Mouse (Mus musculus) lung, postnatal 36 days (tissue): Measurements from ENCODE around the gene Nr5a2.

Source experiments
- DNase-seq: peaks from one replicate; pipeline ENCODE4 v3.0.0; 2022; ENCODE audit warnings: mixed read lengths

Nr5a2 gene

DNA sequence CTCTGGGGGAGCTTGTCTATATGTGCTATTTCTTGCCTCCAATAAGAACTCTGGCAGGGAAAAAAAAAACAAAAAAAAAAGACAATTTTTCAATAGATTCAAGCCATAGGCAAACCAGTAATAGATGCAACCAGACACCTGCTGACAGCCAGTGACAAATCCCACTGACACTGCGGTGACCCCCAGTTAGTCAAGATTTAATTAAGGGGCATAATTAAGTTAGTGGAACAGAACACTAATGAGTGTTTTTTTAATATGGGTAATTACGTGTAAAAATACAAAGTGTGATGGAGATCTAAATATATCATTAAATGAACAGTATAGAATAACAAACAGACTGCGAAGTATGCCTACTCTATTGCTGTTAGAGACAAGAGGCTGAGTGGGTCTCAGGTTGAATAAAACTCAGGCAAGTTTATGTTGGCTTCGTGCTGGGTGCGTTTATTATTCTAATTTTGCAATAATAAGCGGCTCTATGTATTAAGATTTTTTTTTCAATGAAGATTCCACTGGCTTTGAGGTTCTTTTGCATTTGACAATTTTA, 50.7 kb downstream of the Nr5a2 start:
- DNase-seq, result no peak

DNA sequence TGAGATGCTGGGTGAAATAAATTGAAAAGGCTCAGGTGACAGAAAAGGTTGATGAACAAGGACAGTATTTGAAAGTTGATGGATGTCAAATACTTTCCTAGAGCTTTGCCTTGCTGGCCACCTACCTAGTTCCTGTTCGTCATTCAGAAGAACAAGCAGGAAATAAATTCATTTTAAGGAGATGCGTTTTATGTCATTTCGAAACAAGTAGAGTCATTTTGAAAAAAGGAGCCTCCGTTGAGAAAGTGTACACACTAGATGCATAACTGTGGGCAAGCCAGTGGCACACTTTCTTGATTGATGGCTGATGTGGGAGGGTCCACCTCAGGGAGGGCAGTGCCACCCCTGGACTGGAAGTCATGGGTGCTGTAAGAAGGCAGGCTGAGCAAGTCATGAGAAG, 62.1 kb downstream of the Nr5a2 start:
- no peak for DNase-seq

DNA sequence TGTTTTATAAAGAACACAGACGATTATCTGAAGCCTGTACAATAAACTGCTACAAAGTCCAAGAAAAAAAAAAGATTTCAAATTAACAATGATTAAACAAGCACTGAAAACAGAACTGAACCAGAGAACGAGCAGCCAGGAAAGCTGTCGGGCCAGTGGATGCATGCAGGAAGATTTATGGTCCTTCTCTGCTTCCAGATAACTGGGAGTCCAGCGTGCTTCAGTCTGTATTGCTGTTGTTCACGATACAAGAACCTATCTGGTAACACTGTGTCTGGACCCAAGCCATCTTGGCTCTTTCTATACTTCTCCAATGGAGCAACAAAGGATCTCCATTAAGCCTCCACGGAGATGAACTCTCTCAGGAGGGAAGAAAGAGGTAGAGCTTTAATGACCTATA, 63.9 kb downstream of the Nr5a2 start:
- no peak for DNase-seq

DNA sequence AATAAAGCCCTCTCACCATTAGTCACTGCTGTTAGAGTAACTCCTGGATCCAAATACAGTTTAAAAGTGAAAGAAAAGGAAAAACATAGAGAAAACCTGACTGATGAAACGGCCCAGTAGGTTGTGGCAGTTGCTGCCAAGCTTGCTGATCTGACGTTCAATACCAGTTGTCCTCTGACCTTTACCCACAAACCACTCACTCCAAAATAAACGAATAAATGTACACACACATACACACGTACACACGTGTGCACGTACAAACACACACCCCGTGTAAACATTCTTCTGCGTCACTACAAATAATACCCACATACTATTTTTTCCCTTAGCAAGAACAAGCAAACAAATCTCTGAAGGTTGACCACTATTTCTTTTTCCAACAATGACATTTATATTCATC, 64.4 kb downstream of the Nr5a2 start:
- no peak for DNase-seq

DNA sequence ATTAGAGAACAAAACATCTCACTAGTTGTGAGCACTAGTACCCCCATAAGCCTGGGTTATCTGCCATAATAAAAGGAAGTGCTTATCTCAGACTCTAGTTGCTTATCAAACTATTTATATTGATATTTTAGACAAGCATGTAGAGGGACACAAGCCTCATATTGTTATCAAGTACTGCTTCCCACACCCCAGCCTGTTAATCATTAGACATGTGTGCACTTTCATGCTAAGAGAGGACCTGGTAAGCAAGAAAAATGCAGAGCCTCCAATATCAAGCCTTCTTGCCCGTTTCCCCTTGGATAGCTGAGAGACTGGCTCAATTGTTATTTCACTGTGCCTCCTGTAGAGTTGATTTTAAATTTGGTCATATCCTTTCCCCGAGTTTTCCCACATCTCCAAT, 65.5 kb downstream of the Nr5a2 start:
- DNase-seq, result no peak

DNA sequence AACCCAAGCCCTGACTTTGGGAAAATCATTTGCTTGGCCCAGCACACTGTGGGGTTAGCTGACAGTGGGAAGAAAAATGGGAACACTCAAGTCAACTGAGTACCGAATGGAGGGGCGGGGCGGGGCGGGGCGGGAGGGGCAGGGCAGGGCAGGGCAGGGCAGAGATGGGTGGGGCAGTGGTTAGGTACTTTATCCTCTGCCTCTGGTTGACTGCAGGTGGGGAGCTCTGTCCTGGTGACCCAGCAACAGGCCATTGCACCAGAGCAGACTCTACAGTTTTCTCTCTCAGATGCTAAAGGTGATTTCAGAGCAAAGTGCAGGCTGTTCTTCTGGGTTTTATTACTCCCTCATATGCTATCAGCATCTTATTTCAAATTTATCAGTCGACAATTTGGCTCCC, 67.1 kb downstream of the Nr5a2 start:
- DNase-seq, result no peak

DNA sequence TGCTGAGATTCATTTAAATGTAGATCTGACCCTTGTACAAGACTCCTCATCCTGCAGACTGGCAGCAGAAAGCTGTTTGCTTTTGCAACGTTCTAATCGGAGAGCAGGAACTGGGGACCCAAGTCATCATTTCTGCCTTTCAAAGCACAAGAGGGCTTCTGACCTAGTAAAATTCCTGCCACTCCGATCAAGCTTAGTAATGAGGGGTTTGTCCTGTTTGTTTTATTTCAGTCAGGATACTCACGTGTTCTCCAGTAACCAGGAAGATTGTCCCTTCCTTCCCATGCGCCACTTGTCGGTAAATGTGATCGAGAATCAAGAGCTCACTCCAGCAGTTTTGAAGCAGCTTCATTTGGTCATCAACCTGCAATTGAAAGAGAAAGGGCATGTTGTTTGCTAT, 69.8 kb downstream of the Nr5a2 start:
- DNase-seq, result peak; percentile 7

DNA sequence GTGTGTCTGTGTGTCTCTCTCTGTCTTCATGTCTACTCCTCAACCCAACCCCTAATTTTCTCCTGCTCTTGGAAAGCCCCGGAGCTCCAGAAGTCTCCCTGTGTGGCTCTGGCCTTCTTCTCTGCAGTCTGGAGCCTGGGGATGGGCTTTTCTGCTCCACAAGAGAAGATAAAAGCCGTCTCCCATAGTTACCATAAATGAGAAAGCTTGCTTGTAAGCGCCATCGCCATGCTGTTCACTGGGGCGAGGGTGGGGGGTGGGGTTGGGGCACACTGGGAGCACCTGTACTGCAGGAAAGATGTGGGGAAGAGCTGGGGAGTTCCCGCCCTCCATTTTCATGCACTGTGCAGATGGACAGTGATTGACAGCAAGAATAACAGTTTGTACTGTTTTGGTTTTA, 71.5 kb downstream of the Nr5a2 start:
- DNase-seq, result no peak

DNA sequence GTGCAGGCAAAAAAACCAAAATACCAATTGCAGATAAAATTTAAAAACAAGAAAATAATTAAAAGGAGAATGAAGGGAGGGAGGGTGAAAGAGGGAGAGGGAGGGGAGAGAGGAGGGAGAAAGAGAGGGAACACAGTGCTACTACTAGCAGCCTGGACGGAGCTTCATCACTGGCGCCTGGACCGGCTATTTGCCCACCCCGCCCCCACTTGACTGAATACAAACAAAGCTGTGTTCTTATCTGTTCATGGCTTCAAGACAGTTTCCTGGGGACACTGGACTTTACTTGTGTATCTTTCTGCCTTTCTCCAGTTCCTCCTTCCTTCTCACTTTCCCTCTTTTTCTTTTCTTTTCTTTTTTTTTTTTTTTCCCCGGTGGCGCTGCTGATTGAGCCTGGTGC, 73.6 kb downstream of the Nr5a2 start:
- DNase-seq, result no peak

DNA sequence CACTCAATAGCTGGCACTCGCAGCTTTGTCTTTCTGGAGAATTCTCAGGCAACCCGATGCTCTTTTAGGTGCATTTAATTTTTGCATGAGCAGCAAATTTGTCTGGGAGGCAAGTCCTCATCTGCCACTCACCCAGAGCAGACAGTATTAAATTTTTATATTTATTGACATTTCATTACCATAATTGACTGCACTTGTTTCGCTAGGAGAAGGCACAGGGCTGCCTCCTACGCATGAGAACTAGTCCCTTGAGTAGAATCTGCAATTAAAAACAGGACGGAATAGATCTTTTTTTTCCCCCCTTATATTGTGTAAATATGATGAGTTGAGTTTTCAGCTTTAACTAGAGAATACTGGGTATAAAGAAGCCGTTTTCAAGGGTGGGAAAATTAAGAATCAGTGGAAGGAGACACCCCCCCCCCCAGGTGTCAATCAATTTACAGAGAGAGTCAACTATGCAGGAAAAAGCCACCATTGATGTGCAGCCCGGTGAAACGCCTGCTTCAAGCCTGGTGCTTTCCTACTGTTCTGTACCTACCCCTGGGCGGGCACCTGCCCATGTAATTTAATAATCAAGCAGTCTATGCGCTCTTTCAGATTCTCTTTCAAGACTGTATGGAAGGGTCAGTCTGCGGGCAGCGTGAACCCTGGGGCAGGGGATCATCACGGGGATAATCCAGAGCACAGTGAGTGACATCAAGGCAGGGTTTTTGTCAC, 76.6 kb downstream of the Nr5a2 start:
- no peak for DNase-seq

DNA sequence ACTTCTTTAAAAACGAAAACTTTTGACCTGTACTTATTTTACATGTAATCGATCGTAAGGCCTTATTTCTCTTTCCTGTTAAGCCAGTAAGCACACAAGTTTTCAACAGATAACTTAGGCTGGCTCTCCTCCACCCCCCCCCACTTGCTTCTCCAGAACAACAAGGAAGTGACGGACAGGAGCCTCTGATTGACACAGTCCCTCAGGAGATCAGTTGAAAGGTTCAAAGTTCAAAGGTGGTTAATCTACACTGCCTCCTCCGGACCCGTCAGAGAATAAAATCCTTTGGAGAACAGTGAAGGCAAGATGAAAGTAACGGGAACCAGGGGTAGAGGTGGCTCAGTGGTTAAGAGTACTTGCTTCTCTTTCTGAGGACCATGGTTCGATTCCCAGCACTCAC, 80.0 kb downstream of the Nr5a2 start:
- DNase-seq, result no peak

DNA sequence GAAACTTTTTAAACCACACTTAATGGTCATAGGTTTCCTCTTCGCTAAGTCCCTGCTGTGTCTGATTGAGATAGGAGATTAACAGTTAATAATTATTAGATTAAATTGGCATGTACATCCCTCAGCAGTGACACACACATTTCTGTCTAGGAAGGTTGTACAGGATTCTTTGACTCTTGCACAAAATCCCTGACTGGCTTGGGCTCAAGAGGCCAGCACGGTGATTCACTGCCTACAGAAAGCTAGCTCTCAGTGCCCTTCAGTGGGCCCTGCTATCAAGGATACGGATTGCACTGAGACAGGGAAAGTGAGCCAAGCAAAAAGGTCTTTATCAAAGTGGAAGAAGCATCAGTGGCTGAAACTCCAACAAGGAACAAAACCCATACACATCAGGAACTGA, 85.2 kb downstream of the Nr5a2 start:
- DNase-seq, result no peak

DNA sequence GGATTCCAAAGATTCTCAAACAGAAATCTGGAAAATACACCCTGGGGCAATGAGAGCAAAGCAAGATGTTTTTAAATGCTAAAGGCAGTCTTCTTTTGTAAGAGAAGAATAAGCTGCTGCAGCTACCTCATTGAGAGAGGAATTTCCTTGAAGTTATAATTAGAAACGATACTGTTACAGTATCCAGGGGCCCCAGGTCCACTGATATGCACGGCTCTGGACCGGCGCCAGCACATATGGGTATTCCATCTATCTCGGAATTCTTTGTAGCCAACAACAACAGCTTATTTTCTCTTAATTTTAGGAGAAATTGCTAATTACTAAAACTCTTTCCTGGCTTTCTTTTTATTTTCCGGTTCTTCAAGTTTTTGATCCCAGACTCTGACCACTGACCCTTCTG, 91.3 kb downstream of the Nr5a2 start:
- DNase-seq, result no peak

DNA sequence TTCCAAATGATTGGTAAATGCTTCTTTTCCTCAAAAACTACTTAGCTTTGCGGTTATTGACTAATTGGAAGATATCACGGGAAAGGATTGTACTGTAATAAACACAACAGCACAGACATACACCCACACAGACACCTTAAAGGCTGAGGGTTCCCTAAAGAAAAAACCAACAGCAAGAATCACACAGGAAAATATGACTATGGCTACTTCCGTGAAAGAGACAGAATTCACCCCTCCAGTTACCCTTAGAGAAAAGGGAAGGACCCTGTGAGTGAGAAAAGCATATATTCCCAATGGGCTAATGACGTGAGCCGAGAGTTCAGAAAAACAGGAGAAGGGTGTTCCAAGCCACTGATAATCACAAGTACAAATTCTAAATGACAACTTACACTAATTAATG, 92.0 kb downstream of the Nr5a2 start:
- DNase-seq, result no peak

DNA sequence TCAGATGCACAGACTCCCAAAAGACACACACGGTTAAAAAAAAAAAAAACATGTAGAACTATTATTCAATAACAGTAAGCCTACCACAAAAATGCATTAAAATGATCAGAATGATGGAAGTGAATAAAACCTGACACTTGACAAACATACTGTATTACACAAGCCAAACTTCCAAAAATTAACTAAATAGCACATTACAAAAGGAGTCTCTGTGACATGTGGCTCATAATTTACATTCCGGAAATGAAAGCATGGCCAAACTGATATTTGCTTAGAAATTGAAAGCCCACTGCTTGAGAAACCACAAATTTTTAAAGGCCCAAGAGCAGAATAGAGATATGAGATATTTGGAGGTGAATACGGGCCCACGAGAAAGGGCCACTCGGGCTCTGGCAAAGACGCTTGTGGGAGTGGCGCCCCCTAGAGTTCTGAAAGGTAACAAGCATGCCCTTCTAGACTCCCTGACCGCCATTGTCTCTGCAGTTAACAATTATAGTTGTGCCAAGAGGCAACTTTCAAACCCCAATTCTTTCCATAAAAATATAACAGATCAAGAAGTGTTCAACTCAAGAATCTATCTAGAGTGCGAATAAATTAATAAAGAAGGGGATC, 93.7 kb downstream of the Nr5a2 start:
- DNase-seq, result peak; percentile 44

DNA sequence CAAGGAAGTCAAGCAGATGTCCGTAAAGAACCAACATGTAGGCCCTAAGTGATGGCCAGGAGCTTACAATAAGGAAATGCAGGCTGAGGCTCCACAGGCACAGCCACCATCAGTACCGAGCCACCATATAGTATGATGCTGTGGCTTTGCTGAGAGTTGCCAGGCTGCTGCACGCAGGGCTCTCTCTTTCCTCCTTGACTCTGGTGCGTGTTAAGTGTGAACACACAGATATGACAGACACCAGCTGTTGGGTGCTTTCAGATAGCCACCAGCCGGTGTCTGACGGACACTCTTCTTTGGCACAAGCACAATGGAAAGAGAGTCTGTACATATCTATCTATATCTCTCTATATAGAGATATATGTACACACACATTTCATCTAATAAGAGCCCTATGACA, 97.0 kb downstream of the Nr5a2 start:
- DNase-seq, result no peak

DNA sequence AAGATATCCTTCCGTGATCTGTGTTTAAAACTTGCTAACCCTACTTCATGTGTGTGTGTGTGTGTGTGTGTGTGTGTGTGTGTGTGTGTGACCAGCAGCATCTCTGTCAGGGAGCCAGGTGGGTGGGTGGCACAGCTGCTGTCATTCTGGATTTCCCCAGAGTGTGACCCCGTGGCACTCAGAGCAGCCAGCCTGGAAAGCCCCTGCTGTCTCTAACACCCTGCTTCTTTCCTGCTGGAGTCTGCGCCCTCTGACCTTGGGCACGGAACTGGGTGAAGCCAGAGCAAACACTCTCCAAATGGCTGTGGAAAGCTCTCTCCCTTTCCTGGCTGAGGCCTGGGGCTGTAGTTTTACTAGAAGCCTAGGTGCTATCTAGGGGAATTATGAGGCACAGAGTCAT, 100.8 kb downstream of the Nr5a2 start:
- DNase-seq, result no peak

DNA sequence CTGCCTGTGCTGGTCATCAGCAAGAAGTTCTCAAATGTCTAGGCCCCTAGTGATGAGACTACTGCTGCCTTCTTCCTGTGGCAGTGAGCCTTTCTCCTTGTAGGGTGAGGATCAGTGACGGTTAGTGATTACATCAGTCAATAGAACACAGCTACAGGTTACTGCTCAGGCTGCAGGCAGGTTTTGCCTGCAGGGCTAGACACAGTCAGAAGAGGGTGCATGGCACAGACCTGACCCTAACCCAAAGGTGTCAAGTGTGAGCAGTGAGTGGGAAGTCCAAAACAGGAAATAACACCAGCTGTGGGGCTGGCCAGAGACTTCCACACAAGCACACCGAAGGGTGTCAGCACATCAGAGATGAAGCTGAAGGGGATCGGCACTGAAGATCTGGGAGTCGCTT, 101.5 kb downstream of the Nr5a2 start:
- DNase-seq, result no peak

DNA sequence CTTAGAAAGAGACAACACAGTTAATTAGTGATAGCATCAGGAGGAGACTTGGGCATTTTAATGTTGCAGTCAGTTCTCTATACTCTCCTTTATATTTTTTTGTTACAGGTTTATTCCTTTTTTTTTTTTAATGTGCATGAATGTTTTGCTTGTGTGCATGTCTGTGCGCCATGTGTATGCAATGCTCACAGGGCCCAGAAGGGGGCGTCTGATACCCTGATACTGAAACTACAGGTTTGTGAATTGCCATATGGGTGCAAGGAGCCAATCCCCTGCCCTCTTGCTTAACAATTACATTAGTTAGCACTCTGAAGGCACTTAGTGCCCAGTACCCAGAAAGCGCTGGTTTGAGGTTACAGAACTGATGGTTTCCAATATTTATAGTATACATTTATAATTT, 104.1 kb downstream of the Nr5a2 start:
- no peak for DNase-seq

DNA sequence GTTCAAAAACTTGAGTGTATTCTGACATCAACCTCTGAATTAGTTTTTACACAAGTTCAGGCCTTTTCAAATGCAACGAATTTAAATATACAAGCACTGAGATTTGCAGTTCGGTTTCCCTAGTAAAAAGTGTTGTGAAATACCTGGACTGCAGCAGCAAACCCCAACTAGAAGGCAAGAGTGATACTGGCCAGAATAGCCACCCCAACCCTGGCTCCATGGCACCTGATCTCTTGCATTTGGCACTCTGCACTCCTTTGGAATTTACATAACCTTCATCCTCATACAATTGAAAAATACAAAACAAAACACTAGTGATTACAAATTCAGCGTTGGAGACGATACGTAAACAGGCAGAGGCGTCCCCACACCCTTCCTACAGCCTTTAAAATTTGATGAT, 111.5 kb downstream of the Nr5a2 start:
- no peak for DNase-seq

DNA sequence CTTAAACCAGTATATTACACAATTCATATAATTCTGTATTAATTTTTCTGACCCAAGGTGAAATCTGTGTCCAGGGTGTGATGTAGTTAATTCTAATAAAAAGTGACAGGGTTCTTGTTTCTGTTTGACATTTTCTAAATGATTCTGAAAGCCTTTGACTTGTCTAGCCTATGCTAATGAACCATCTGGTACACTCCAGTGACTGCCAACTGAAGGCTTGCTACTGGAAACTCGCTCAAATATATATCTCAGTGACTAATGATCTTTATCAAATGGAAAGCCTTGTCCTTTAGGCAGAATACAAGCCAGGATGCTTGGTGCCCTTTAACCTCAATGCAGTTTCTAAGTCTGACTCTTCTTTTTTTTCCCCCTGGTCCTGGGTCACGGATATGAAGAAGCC, 114.2 kb downstream of the Nr5a2 start:
- DNase-seq, result no peak

DNA sequence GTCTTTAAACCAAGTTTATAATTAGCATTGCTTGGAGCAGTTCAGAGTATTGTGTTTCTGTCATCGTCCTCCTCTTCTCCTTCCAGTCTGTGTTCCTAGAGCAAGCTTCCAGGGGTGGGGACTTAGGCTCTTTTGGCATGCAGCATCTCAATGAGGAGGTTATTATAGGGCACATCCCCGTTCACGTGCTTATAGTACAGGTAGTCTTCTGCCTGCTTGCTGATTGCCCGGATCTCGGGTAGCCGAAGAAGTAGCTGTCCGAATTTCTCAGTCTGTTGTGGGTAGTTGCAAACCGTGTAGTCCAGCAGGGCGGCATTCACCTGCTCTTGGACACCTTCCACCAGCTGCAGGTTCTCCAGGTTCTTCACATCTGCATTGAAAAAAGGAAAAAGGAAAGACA, 114.9 kb downstream of the Nr5a2 start:
- no peak for DNase-seq

DNA sequence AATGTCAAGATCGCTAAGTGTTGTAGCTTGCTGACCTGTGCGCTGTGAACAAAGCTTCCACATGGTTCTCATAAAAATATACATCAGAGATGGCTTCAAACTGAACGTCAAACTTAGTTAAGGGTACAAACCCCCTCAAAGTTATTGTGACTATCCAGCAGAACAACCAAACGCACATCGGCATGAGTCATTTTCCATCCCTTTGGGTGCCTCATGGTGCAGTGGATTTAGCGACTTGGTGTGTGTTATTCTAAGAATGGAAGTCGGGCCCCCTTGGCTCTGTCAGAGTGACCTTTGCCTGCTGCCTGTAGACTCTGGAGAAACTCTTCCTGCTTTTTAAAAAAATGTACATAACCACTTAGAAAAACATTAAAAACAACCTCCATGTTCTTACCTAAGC, 119.7 kb downstream of the Nr5a2 start:
- no peak for DNase-seq

DNA sequence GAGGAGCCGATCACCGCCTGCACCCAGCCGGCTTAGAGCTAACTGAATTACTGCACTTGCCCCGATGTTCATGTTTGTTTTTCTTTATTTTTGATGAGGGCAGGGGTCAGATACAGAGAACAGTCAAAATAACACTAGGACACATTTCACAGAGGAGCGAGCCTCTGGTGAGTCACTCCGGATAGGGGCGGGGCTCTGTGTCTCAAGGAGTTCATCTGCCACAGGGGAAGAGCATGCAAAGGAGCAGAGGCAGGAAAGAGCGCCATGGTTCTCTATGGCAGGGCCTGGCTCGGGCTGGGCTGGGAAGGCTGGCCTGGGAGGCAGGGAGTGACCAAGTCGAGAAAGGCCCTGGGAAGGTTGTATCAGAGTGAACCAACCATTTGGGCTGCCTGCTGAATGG, 121.0 kb downstream of the Nr5a2 start:
- DNase-seq, result peak; percentile 42
